Mouse (Mus musculus): Measurements from ENCODE around the gene Acrv1. TPM values are rescaled to one million over a fixed set of nuclear protein-coding genes. Genes with fewer than 3 reads are reported as not detected.
A peak's percentile ranks its signal among the peaks of the same experiment; 100 is the strongest.
"Not testable (repeated sequence)": the region's sequence is repeated elsewhere in the genome, so short reads cannot be mapped to it uniquely, and the experiment has no call there.

Acrv1 gene
- total RNA-seq (2014; rRNA removed) (not detected in 2 replicates), polyA plus RNA-seq (2015; fragmentation: Nextera tagmentation; extraction: Ambion mirVana) (not detected in 2 replicates)

DNA sequence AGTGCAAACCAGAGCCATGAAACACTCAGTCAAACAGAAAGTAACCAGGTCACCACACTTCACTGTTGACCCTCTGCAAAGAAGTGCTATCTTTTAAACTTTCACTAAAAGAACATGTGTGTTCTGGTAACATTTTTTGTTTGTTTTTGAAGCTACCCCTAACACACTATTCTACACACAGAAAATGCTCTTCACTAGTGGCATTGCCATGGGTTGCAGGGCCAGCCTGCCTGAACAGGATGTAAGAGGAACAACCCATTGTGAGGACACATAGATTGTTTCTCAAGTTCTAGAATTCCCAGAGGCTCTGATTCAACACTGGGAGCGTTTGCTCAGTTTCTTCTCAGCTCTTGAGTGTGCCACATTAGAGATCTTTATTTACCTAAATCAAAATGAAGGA is at the start of gene Acrv1:
Gene Acrv1 (plus strand): TSS at position 301 of the 400 bp plus-strand sequence.
- Histone ChIP-seq H3K4me2 (ENCODE audit: low read depth) (no peak within 1 kb of the TSS), H3K4me1 (ENCODE audit: insufficient read depth) (no peaks in the 10 kb centered on the region), H3K27me3 (ENCODE audit: insufficient read depth, low read length) (no peaks in the 10 kb centered on the region), H3K9me3 (ENCODE audit: low read length) (no peaks in the 10 kb centered on the region), H3K9ac (no peak within 1 kb of the TSS), H3K27ac (ENCODE audit: low read depth, low read length) (no peak within 1 kb of the TSS), H3K36me3 (ENCODE audit: insufficient read depth) (no peaks in the 10 kb centered on the region), H3K4me3 (ENCODE audit: low read depth, low read length) (no peak within 1 kb of the TSS)
- WGBS, result 75% methylated on average over 1 of the region's 1 CpGs
- ATAC-seq (no peak), DNase-seq (no peak)
- no peak for TF ChIP-seq CTCF (IDR thresholded peaks at IDR 0.05; ENCODE audit: low read depth)

GRCm38 (mm10) chr9:36643276-36643675 is 49.7 kb upstream of the Acrv1 start, which contains the start of gene A630095E13Rik:
A630095E13Rik (minus strand) TSS chr9:36643376.
- not testable (repeated sequence) for H3K36me3 ChIP-seq (ENCODE audit: insufficient read depth); H3K4me1 ChIP-seq (ENCODE audit: insufficient read depth); DNase-seq; H3K9me3 ChIP-seq (ENCODE audit: low read length); ATAC-seq; H3K9ac ChIP-seq; H3K4me3 ChIP-seq (ENCODE audit: low read depth, low read length); H3K4me2 ChIP-seq (ENCODE audit: low read depth); H3K27me3 ChIP-seq (ENCODE audit: insufficient read depth, low read length); H3K27ac ChIP-seq (ENCODE audit: low read depth, low read length)
- 61% methylated on average over 3 of the region's 3 CpGs for WGBS

GRCm38 (mm10) chr9:36681424-36681823 is 11.6 kb upstream of the Acrv1 start:
- Histone ChIP-seq H3K9me3 (ENCODE audit: low read length) (no peaks in the 10 kb centered on the region), H3K27me3 (ENCODE audit: insufficient read depth, low read length) (no peaks in the 10 kb centered on the region), H3K9ac (no peak overlapping the region), H3K4me3 (ENCODE audit: low read depth, low read length) (no peak overlapping the region), H3K4me2 (ENCODE audit: low read depth) (no peak overlapping the region), H3K27ac (ENCODE audit: low read depth, low read length) (no peak overlapping the region), H3K36me3 (ENCODE audit: insufficient read depth) (no peaks in the 10 kb centered on the region), H3K4me1 (ENCODE audit: insufficient read depth) (no peaks in the 10 kb centered on the region)
- WGBS, result 57% methylated on average over 2 of the region's 2 CpGs
- DNase-seq (no peak), ATAC-seq (no peak)
- TF ChIP-seq CTCF (IDR thresholded peaks at IDR 0.05; ENCODE audit: low read depth), result no peak

GRCm38 (mm10) chr9:36687329-36687728 is 5.7 kb upstream of the Acrv1 start:
- DNase-seq, result peak; percentile 14

GRCm38 (mm10) chr9:36694276-36694675 is 1.3 kb downstream of the Acrv1 start:
- no peak for DNase-seq

More at GRCm38 (mm10) chr9:36687329-36687728, 5.7 kb upstream of the Acrv1 start:
- H3K9me3 ChIP-seq (ENCODE audit: low read length), result no peaks in the 10 kb centered on the region
- H3K27ac ChIP-seq (ENCODE audit: low read depth, low read length), result no peak overlapping the region
- H3K4me3 ChIP-seq (ENCODE audit: low read depth, low read length), result no peak overlapping the region
- no peak overlapping the region for H3K9ac ChIP-seq
- no peaks in the 10 kb centered on the region for H3K36me3 ChIP-seq (ENCODE audit: insufficient read depth)
- TF ChIP-seq CTCF (IDR thresholded peaks at IDR 0.05; ENCODE audit: low read depth), result peak; percentile 37
- H3K4me1 ChIP-seq (ENCODE audit: insufficient read depth), result no peaks in the 10 kb centered on the region
- no peak overlapping the region for H3K4me2 ChIP-seq (ENCODE audit: low read depth)
- ATAC-seq, result no peak
- H3K27me3 ChIP-seq (ENCODE audit: insufficient read depth, low read length), result no peaks in the 10 kb centered on the region

GRCm38 (mm10) chr9:36705923-36706322 is 12.9 kb downstream of the Acrv1 start:
- H3K4me2 ChIP-seq (ENCODE audit: low read depth), result no peak overlapping the region
- no peak for TF ChIP-seq CTCF (IDR thresholded peaks at IDR 0.05; ENCODE audit: low read depth)
- H3K9me3 ChIP-seq (ENCODE audit: low read length), result no peaks in the 10 kb centered on the region
- H3K36me3 ChIP-seq (ENCODE audit: insufficient read depth), result no peaks in the 10 kb centered on the region
- no peak for ATAC-seq
- no peak overlapping the region for H3K27ac ChIP-seq (ENCODE audit: low read depth, low read length)
- no peak overlapping the region for H3K9ac ChIP-seq
- no peaks in the 10 kb centered on the region for H3K4me1 ChIP-seq (ENCODE audit: insufficient read depth)
- DNase-seq, result no peak
- no peak overlapping the region for H3K4me3 ChIP-seq (ENCODE audit: low read depth, low read length)
- WGBS, result 85% methylated on average over 3 of the region's 3 CpGs
- H3K27me3 ChIP-seq (ENCODE audit: insufficient read depth, low read length), result no peaks in the 10 kb centered on the region

More at GRCm38 (mm10) chr9:36694276-36694675, 1.3 kb downstream of the Acrv1 start:
- TF ChIP-seq CTCF (IDR thresholded peaks at IDR 0.05; ENCODE audit: low read depth), result no peak
- WGBS, result 95% methylated on average over 10 of the region's 10 CpGs
- Histone ChIP-seq H3K9me3 (ENCODE audit: low read length) (no peaks in the 10 kb centered on the region), H3K27ac (ENCODE audit: low read depth, low read length) (no peak overlapping the region), H3K36me3 (ENCODE audit: insufficient read depth) (no peaks in the 10 kb centered on the region), H3K27me3 (ENCODE audit: insufficient read depth, low read length) (no peaks in the 10 kb centered on the region), H3K4me2 (ENCODE audit: low read depth) (no peak overlapping the region), H3K4me3 (ENCODE audit: low read depth, low read length) (no peak overlapping the region), H3K9ac (no peak overlapping the region), H3K4me1 (ENCODE audit: insufficient read depth) (no peaks in the 10 kb centered on the region)
- no peak for ATAC-seq

- Histone ChIP-seq H3K4me3 (ENCODE audit: low read depth, low read length) (no peak overlapping the region), H3K27me3 (ENCODE audit: insufficient read depth, low read length) (no peaks in the 10 kb centered on the region), H3K4me2 (ENCODE audit: low read depth) (no peak overlapping the region), H3K4me1 (ENCODE audit: insufficient read depth) (no peaks in the 10 kb centered on the region), H3K9me3 (ENCODE audit: low read length) (no peaks in the 10 kb centered on the region), H3K27ac (ENCODE audit: low read depth, low read length) (no peak overlapping the region), H3K9ac (no peak overlapping the region), H3K36me3 (ENCODE audit: insufficient read depth) (no peaks in the 10 kb centered on the region)
- TF ChIP-seq CTCF (IDR thresholded peaks at IDR 0.05; ENCODE audit: low read depth), result no peak
- DNase-seq (no peak), ATAC-seq (no peak)
- 91% methylated on average over 6 of the region's 6 CpGs for WGBS
These were observed 14.3 kb downstream of the Acrv1 start for GRCm38 (mm10) chr9:36707304-36707703.
